Mouse (Mus musculus) heart, adult 2 months (tissue): ENCODE measurements at regions not wholly inside any gene's neighbourhood (a gene's known extent, or its start where the extent isn't known, plus 50 kb on each side); places are given as distances from the start of the nearest gene placed in this dataset.

Source experiments
- CTCF ChIP-seq: fragments of 200-600 bp; IDR thresholded peaks from 2 replicates; pipeline ENCODE4 v1.8.1; 2022; ENCODE audit warnings: antibody characterized with exemption, mild to moderate bottlenecking, moderate library complexity
- POLR2A ChIP-seq: fragments of 200-500 bp; IDR thresholded peaks from 2 replicates; pipeline ENCODE4 v1.6.1; 2011; ENCODE audit warnings: mild to moderate bottlenecking, low read depth, low read length, control low read depth; ENCODE audit not compliant: insufficient read depth

- TF ChIP-seq POLR2A (no peak), CTCF (no peak)
Measured at GRCm38 (mm10) chr6:98626435-98626834, 283.9 kb upstream of the Gm765 start.
